Mouse (Mus musculus) thymus, postnatal 10 days (tissue): Measurements from ENCODE around the gene Tspan15.

Source experiments
- DNase-seq, 2 experiments: peaks; one replicate each; pipeline ENCODE4 v3.0.0; 2021; ENCODE audit warnings: low spot score in 2 of 2

Gene Tspan15

GRCm38 (mm10) chr10:62228126-62228525, 2.9 kb downstream of the Tspan15 start:
- DNase-seq = no peak

DNA sequence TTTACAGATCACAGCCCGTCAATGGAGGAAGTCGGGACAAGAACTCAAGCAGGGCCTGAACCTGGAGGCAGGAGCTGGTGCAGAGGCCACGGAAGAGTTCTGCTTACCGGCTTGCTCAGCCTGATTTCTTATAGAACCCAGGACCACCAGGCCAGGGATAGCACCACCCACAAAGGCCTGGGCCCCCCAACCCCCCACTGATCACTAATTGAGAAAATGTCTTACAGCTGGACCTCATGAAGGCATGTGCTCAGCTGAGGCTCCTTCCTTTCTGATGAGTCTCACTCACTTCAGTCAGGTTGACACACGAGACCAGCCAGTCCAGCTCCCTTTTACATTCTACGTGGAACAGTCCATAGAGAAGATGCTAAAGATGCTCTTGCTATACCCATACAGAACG, 5.2 kb downstream of the Tspan15 start:
- DNase-seq = no peak

- DNase-seq = no peak
Observed at GRCm38 (mm10) chr10:62224231-62224630, 6.8 kb downstream of the Tspan15 start.

DNA sequence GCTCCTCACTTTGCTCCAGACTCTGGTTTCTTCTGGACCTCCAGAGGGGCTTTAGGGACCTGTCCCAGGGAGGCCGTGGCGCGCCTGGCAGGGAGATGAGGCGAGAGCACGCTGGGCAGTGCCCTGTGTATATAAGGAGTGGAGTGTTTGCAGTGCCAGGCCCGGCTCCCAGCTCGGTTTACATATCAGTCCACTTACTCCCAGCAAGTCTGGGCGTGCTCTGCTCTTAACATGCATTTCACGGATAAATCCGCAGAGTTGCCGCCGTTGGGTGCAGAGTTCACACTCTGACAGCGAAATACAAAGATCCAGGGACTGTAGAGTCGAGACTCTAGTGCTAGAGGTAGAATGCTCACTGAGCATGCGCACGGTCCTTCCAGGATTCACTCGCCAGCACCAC, 8.3 kb downstream of the Tspan15 start:
- DNase-seq = no peak

- DNase-seq = no peak
Observed at GRCm38 (mm10) chr10:62221647-62222046, 9.4 kb downstream of the Tspan15 start.

DNA sequence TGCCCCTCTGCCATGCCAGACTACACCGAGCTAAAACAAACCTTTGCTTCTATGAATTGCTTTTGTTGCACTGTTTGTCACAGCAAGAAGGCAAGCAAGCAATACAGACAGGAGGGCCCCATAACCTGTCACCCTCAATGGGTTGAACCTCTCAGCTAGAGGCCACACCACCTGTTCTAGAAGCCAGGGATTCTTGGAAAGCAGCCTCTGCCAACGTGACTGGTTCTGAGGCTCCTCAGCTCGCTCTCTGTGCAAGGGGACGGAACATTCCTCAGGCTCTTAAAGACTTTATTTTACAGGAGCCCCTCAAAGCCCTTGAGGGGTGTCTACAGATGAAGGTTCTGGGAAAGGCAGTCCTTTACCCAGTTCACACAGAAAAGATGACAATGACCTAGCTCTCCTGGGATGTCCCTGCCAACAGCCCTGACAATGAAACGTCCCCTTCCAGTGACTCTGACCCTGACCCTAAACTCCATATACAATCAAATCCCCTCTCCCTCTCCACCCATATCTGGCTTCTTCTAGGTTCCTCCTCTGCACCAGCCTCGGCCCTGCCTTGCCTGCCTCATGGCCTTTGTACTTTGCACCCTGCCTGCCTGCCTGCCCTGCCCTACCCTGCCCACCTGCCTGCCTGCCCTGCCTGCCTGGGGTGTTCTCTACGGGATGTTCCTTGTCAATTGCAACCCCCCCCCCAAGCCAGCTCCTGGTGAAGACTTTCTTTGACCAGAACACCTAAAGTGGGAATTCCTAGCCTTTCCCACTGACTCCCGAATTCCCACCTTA, 10.1 kb downstream of the Tspan15 start:
- no peak for DNase-seq

DNA sequence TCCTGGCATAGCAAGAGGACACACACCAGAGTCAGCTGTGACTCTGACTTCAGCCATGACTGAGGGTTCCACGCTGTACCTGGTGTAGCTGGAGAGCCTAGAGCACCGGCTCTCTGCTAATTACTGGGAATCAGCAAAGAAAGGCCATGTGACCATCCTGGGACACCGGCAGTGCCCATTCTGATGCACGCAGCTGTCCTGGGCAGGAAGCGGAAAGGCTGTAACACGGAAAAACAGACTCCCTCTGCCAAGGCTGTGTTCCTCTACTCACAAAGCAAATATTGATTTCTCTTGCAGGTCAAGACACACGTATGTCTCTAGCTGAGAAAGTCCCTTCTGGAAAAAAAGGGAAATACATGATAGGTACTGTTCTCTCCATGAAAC, 12.3 kb downstream of the Tspan15 start:
- no peak for DNase-seq

GRCm38 (mm10) chr10:62218044-62218788, 12.8 kb downstream of the Tspan15 start:
- no peak for DNase-seq

- no peak for DNase-seq
Observed at GRCm38 (mm10) chr10:62217196-62217595, 13.9 kb downstream of the Tspan15 start.

GRCm38 (mm10) chr10:62216595-62216994, 14.5 kb downstream of the Tspan15 start:
- no peak for DNase-seq

DNA sequence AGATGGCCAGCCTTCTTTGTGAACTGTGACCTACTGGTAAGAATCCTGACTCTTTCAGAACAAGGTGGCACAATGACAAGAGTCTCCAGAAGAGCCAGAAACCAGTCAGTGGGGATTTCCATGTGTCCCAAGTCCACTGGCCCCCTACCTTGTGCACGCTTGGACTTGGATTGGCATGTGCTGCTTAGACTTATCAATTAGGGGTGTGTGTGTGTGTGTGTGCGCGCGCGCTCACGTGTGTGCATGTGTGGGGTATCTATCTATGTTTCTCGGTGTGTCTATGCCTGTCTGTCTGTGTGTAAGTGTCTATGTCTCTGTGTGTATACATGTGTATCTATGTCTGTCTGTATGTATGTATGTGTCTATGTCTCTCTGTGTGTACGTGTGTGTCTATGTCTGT, 15.4 kb downstream of the Tspan15 start:
- no peak for DNase-seq

GRCm38 (mm10) chr10:62215169-62215616, 15.9 kb downstream of the Tspan15 start:
- peak; percentile 19 to 46 for DNase-seq

DNA sequence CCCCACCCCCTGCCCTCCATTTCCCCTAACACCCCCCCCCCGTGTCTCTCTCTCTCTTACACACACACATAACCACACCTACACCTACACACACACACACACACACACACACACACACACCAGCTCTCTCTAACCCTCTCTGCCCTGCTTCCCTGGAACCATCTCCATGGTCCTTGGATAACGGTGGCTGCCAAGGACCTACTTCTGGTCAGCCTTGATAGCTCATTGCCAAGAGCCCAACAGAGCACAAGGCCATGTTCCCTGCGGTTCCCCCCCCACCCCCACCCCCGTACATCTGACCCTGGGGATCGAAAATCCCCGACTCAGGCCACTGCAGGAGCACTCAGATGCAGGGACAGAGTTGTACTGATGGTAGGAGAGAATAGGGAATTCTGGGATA, 19.7 kb downstream of the Tspan15 start:
- DNase-seq = no peak

GRCm38 (mm10) chr10:62208241-62208896, 22.7 kb downstream of the Tspan15 start:
- DNase-seq = no peak

- DNase-seq = no peak
Observed at GRCm38 (mm10) chr10:62202574-62202973, 28.5 kb downstream of the Tspan15 start.

GRCm38 (mm10) chr10:62198891-62199290, 32.2 kb downstream of the Tspan15 start:
- DNase-seq = no peak

- no peak for DNase-seq
Observed at GRCm38 (mm10) chr10:62197403-62197802, 33.6 kb downstream of the Tspan15 start.

DNA sequence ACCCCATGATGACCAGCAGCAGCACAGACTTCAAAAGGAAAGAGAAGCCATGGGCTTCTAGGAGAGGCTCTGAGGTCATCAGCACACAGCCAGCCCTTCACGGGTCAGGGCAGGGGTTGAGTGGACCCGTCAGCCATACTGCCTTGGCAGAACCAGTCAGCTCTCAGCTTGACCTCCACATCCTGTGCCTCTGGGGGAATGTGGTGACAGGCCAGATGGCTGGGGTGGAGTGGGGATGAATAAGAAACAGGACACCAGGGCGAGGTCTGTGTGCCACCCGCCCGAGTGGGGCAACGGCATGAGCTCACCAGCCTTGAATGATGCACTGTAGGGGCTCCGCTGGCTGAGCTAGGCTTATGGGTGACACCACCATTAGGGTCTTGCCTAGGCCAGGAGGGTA, 35.7 kb downstream of the Tspan15 start:
- DNase-seq = no peak

- DNase-seq = no peak
Observed at GRCm38 (mm10) chr10:62194946-62195345, 36.1 kb downstream of the Tspan15 start.

- no peak for DNase-seq
Observed at GRCm38 (mm10) chr10:62194461-62194860, 36.6 kb downstream of the Tspan15 start.

GRCm38 (mm10) chr10:62194043-62194442, 37.0 kb downstream of the Tspan15 start:
- no peak for DNase-seq

DNA sequence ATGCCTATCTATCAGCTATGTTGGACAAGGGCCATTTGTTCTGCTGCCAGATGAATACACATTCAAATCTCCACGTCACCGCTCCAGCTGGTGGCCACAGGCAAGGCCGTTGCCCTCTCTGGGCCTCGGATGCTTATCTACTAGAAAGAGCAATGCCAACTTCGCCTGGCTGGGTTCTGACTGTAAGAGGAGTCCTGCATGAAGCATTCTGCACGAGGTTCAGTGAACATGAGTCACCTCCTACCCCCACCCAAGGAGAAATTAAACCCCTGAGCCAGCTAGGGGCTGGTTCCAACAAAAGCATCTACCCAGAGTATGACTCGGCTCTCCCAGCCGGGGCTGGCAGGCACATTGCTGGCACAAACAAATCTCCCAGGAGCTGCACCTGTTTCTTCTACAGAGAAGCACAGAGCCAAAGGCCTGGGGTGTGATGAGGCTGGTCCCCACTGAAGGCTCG, 38.3 kb downstream of the Tspan15 start:
- DNase-seq = no peak

DNA sequence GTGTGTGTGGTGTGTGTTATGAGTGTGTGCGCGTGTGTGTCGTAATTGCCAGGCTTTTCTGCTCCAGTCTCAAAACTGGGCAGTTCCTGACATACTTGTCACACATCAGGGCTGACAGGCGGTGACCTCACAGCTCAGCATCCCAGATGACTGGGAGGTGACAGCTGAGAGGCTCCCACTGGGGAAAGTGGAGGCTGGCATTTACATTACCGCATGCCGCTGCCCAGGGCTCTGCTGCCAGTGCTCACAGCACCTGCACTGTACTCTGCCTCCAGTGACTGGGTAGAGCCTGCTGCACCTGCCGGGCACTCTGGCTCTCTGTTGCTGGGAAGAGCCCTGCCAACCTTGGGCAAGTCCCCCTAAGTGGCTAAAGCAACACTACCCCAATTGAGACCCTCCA, 40.2 kb downstream of the Tspan15 start:
- peak; percentile 22 to 23 for DNase-seq
